Mouse (Mus musculus) kidney, embryonic 16.5 days (tissue): ENCODE data around the gene Cgref1. TPM values are rescaled to one million over a fixed set of nuclear protein-coding genes. Genes with fewer than 3 reads are reported as not detected.

Experiments
- ATAC-seq: fragments of 200-750 bp; cut with Nextera tagmentation; 2 replicates; pipeline ENCODE4 v1.8.0; 2017; ENCODE audit warnings: moderate TSS enrichment; ENCODE audit not compliant: low FRiP score, low TSS enrichment
- H3K27ac ChIP-seq: fragments of 300-500 bp; sonication (generic); 2 replicates; pipeline ENCODE4 v1.5.1; 2014; ENCODE audit warnings: low read length
- H3K27me3 ChIP-seq: fragments of 300-500 bp; sonication (generic); 2 replicates; pipeline ENCODE4 v1.6.1; 2014; ENCODE audit warnings: low read length, control low read depth, mixed read lengths; ENCODE audit not compliant: insufficient read depth
- H3K36me3 ChIP-seq: fragments of 300-500 bp; sonication (generic); 2 replicates; pipeline ENCODE4 v1.6.1; 2014; ENCODE audit warnings: low read length, control low read depth, mixed read lengths; ENCODE audit not compliant: insufficient read depth
- H3K4me1 ChIP-seq: fragments of 300-500 bp; sonication (generic); 2 replicates; pipeline ENCODE4 v1.6.1; 2014; ENCODE audit warnings: low read length, control low read depth, mixed read lengths; ENCODE audit not compliant: insufficient read depth
- H3K4me2 ChIP-seq: fragments of 300-500 bp; sonication (generic); replicated peaks from 2 replicates; pipeline ENCODE4 v1.6.1; 2014; ENCODE audit warnings: low read depth, low read length
- H3K4me3 ChIP-seq: fragments of 300-500 bp; sonication (generic); 2 replicates; pipeline ENCODE4 v1.5.1; 2014; ENCODE audit warnings: mild to moderate bottlenecking, low read length
- H3K9ac ChIP-seq: fragments of 300-500 bp; sonication (generic); replicated peaks from 2 replicates; pipeline ENCODE4 v1.6.1; 2014; ENCODE audit warnings: low read length
- H3K9me3 ChIP-seq: fragments of 300-500 bp; sonication (generic); 2 replicates; pipeline ENCODE4 v1.6.1; 2016; ENCODE audit warnings: low read length, control low read depth
- WGBS: fragments of 180-500 bp; shearing (Covaris S2); extraction: QIAGEN DNeasy Blood & Tissue Kit; methylation state at CpG from one replicate; pipeline ENCODE4 v1.1.7; 2014; 5-methylcytosine and 5-hydroxymethylcytosine counted together
- polyA plus RNA-seq: library from polyadenylated mRNA; unstranded; fragments of >200 nt; fragmentation: Nextera tagmentation; extraction: Ambion mirVana; gene quantifications from 2 replicates; pipeline ENCODE4 v1.2.1, GENCODE M21; 2015

Cgref1 gene
- polyA plus RNA-seq, 1 experiment from 2014 or later, result 20.3 TPM

DNA sequence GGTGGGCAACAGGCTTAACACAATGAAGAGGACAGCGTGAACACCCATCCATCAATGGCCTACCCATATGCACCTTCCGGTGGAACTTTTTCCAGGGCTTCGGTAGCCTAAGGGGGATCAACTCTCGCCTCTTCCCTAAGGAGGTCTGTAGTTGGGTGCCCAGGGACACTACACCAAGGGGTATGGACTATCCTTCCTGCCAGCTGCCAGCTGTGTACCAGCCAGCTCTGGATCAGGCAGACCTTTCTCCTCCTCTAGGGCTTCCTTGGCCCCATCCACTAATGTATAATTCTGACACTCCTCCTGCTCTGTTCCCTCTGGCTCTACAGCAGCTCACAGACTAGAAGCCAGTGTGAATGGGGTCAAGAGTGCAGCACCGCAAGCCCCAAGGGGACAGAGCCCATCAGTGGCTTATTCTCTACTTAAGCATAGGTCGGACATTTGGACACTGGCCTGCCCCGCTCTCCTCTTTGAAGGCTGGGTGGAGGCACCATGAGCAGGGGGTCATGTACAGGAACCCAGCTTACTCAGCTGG is 31.2 kb downstream of the Cgref1 start:
- WGBS, result 39% methylated on average over 7 of the region's 7 CpGs
- peak overlapping the region; percentile 90 for H3K27ac ChIP-seq
- H3K9ac ChIP-seq, result peak overlapping the region; percentile 64
- H3K27me3 ChIP-seq, result no peaks in the 10 kb centered on the region
- H3K4me1 ChIP-seq, result peaks cover 58% of the 10 kb centered on the region
- peak overlapping the region; percentile 52 for H3K4me3 ChIP-seq
- peak overlapping the region; percentile 72 for H3K4me2 ChIP-seq
- no peaks in the 10 kb centered on the region for H3K9me3 ChIP-seq
- peaks cover 23% of the 10 kb centered on the region for H3K36me3 ChIP-seq
- ATAC-seq, result no peak

DNA sequence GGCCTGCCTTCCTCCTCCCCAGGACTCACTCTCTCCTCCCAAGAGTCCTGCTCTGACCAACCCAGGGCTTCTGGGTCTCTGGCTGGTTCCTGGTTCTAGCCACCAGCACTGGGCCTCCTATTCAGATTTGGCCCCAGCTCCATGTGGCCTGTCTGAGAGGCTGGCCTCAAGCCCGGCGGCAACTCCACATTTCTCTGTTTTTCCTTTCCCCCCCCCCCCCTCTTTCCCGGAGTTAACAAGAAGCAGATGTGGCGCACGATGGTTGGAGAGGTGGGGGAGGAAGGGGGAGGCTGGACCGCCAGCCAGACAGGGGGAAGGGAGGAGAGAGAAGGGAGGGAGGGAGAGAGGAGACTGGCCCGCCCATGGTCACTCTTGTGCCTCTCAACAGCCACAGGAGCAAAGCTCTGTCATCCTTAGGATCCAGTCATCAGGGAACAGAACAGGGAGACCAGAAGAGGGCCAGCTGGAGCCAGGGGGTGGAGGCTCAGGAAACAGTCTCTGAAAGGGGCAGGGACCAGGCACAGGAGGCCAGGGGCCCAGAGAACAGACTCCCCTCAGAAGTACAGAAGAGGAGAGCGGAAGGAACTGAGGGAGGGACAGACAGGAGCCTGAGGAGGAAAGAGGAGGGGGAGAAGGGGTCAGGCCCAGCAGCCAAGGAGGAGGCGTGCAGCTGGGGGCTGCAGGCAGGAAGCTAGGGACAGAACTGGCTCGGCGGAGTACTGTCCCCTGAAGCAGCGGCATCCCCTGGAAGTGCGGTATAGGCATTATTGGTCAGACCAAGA is 32.1 kb downstream of the Cgref1 start, which contains the start of gene Emilin1:
Gene Emilin1 (plus strand): TSS at position 343 of the 782 bp plus-strand sequence.
- ATAC-seq, result peak; percentile 79
- Histone ChIP-seq H3K9me3 (no peaks in the 10 kb centered on the region), H3K4me2 (peak within 1 kb of the TSS; percentile 72), H3K9ac (peak within 1 kb of the TSS; percentile 64), H3K4me1 (peaks cover 66% of the 10 kb centered on the region), H3K36me3 (peaks cover 14% of the 10 kb centered on the region), H3K27me3 (no peaks in the 10 kb centered on the region), H3K27ac (peak within 1 kb of the TSS; percentile 90), H3K4me3 (peak within 1 kb of the TSS; percentile 52)
- WGBS, result 14% methylated on average over 13 of the region's 13 CpGs

DNA sequence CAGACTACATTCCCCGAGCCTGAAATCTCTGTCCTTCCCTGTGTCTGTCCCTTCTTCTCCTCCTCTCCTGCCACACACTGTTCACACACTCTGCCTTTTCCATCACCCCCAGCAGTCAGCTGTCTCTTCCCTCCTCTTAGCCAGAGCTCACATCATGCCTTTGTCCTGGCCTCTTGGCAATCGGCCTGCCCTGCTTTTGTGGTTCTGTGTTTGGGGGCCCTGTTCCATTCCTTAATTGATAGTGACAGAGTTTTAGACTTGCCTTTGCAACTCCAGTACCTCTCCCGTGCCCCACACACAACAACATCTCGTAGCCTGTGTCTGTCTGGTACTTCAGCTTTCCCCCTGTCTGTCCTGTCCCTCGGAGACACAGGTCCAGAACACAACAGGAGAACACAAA is 33.2 kb downstream of the Cgref1 start:
- ATAC-seq, result no peak
- WGBS, result 64% methylated on average over 5 of the region's 5 CpGs
- Histone ChIP-seq H3K4me3 (no peak overlapping the region), H3K4me2 (no peak overlapping the region), H3K9me3 (no peaks in the 10 kb centered on the region), H3K27me3 (no peaks in the 10 kb centered on the region), H3K36me3 (peaks cover 3% of the 10 kb centered on the region; the same call in 1 of the 2 replicates), H3K27ac (peak overlapping the region; percentile 90), H3K9ac (peak overlapping the region; percentile 29; the same call in 1 of the 2 replicates), H3K4me1 (peaks cover 67% of the 10 kb centered on the region)

DNA sequence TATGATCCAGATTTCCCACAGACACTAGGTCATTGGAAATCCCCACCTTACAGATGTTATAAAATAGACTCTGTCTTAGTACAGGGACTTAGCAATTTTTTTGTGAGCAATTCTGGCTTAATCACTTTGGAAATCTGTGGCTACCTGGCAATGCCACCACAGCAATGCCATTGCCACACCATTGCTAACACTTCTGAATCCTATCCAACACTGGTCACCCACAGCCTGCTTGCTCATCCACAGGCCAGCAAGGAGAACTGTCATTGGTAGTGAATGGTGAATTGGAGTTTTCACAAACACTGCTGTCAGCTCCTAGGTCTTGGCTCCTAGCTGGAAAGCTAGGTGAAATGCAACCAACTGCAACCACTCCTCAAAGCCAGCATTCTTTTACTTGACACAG is 34.9 kb downstream of the Cgref1 start:
- Histone ChIP-seq H3K27me3 (no peaks in the 10 kb centered on the region), H3K36me3 (peaks cover 5% of the 10 kb centered on the region; the same call in 1 of the 2 replicates), H3K27ac (peak overlapping the region; percentile 74; the same call in 1 of the 2 replicates), H3K4me2 (no peak overlapping the region), H3K9me3 (no peaks in the 10 kb centered on the region), H3K9ac (no peak overlapping the region), H3K4me1 (peaks cover 73% of the 10 kb centered on the region), H3K4me3 (no peak overlapping the region)
- ATAC-seq, result no peak

DNA sequence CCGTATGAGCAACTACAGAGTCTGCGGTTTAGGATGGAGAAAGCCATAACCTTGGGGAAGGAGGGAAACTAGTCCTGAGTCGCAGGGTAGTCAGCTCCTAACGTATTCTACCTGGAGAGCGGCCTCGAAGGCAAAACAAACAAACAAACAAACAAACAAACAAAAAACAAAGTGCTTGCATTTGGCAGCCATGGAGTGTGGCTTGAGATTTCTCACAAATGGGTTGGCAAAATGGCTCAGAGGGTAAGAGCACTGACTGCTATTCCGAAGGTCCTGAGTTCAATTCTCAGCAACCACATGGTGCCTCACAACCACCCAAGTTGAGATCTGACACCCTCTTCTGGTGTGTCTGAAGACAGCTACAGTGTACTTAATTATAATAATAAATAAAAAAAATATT is 35.5 kb downstream of the Cgref1 start:
- peaks cover 72% of the 10 kb centered on the region for H3K4me1 ChIP-seq
- no peaks in the 10 kb centered on the region for H3K9me3 ChIP-seq
- H3K4me3 ChIP-seq, result no peak overlapping the region
- H3K27me3 ChIP-seq, result no peaks in the 10 kb centered on the region
- WGBS, result 82% methylated on average over 7 of the region's 7 CpGs
- ATAC-seq, result no peak
- peak overlapping the region; percentile 98 for H3K27ac ChIP-seq
- H3K9ac ChIP-seq, result no peak overlapping the region
- H3K4me2 ChIP-seq, result no peak overlapping the region
- H3K36me3 ChIP-seq, result peaks cover 11% of the 10 kb centered on the region

DNA sequence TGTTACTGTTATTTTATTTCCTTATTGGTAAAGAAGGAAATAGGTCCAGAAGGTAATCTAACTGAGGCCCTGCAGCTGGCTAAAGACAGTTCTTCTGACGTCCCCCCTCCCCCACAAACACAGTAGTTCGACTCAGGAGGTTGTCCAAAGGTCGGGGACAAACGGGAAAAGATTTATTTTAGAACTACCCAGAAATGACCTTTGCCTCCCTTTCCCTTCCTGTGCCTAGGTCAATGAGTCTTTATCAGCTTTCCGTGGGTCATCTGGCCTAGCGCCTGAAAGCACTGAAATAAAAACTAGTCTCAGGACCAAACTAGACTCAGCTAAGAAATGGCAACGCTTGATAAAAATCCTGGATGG is 36.1 kb downstream of the Cgref1 start:
- ATAC-seq, result no peak
- H3K9ac ChIP-seq, result peak overlapping the region; percentile 84
- WGBS, result 13% methylated on average over 7 of the region's 7 CpGs

DNA sequence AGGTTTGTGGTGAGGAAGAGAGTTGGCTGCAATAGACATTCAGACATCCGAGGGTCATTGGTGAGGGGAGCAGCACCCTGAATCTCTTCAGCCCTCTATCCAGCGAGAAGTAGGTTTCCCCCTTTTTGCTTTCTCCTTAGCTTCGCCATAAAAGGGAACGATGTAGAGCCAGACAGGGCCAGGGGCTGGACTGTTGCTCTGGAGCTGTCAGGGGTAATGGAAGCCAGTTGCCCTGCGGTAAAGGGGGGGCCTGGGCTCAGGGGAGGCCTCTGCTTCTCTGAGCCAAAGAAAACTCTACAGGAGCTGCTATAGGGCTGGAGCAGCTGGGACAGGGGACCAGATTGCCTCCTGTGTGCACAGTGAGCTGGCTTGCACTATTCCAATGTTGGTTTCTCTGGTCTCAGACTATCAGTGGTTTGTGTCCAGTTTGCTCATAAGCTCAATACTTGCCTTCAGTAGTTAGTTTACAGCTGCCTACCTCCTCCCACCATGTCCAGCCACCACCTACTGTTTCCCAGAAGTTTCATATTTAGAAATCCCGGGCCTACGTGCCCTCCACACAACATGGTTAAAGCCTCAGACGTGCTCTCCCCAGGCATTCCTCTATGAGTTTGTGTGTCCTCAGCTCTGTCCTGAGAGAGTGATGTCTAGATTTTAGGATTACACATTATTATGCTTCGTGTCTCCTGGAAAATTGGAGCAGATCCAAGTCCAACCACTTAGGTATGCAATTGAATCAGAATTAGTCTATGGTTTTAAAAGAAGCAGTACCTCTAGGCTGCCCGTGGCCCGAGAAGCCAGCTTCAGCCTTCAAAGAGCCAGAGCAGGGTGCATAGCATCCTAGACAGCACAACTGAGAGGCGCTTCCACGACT is 36.7 kb downstream of the Cgref1 start:
- Histone ChIP-seq H3K4me2 (peak overlapping the region; percentile 97), H3K9ac (peak overlapping the region; percentile 84), H3K27me3 (no peaks in the 10 kb centered on the region), H3K4me1 (peaks cover 72% of the 10 kb centered on the region), H3K27ac (peak overlapping the region; percentile 98), H3K9me3 (no peaks in the 10 kb centered on the region), H3K4me3 (peak overlapping the region; percentile 84), H3K36me3 (peaks cover 20% of the 10 kb centered on the region)
- ATAC-seq, result peak; percentile 66
- WGBS, result 25% methylated on average over 13 of the region's 13 CpGs

More for the DNA sequence above, 36.1 kb downstream of the Cgref1 start:
- H3K27me3 ChIP-seq, result no peaks in the 10 kb centered on the region
- H3K4me2 ChIP-seq, result peak overlapping the region; percentile 97
- no peaks in the 10 kb centered on the region for H3K9me3 ChIP-seq
- peaks cover 15% of the 10 kb centered on the region for H3K36me3 ChIP-seq
- H3K4me3 ChIP-seq, result no peak overlapping the region
- peaks cover 72% of the 10 kb centered on the region for H3K4me1 ChIP-seq
- peak overlapping the region; percentile 98 for H3K27ac ChIP-seq

DNA sequence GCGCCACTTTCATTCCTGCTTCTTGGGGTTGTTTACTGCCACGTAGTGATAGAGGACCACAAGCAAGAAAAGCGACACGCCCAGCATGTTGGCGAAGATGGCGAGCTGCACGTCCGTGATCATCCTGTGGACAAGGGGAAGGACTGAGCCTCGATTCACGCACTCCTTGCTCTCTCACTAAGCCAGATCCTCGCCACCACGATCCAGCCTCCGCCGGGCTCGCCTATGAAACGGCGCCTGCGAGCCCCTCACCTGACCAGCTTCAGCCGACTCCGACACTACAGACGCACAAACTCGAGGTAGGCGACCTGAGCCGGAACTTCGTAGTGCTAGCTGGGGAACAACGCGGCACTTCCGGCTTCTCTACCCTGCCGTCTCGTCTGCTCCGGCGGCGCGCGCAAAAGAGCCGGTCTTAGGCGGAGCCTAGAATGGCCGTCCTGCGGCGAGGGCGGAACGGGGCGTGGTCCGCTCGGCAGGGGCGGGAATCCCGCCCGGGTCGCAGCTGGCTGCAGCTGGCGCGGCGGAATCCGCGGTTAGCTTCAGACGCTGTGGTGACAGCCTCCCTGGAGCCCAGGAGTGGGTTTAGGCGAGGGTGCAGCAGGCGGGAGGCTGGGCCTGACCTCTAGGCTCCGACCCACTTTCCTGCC is 37.9 kb downstream of the Cgref1 start, which contains the start of gene Ost4:
Gene Ost4 (minus strand): TSS at position 376 of the 647 bp plus-strand sequence.
- ATAC-seq, result peak; percentile 90
- peaks cover 26% of the 10 kb centered on the region for H3K36me3 ChIP-seq
- H3K27me3 ChIP-seq, result no peaks in the 10 kb centered on the region
- under 1% methylated on average over 58 of the region's 58 CpGs for WGBS
- peaks cover 61% of the 10 kb centered on the region for H3K4me1 ChIP-seq
- H3K9ac ChIP-seq, result peak within 1 kb of the TSS; percentile 85
- H3K9me3 ChIP-seq, result no peaks in the 10 kb centered on the region
- H3K4me2 ChIP-seq, result peak within 1 kb of the TSS; percentile 97
- H3K4me3 ChIP-seq, result peak within 1 kb of the TSS; percentile 84
- peak within 1 kb of the TSS; percentile 98 for H3K27ac ChIP-seq

DNA sequence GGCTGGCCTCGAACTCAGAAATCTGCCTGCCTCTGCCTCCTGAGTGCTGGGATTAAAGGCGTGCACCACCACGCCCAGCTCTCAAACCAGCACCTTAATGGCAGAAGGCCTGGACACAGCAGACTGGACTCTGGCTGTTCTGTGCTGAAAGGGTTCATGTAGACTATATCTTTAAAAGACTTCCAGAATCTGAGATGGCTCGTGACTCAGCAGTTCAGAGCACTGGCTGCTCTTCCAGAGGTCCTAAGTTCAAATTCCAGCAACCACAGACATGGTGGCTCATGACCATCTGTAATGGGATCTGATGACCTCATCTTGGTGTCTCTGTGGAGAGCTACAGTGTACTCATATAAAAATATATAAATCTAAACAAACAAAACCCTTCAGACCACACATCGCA is 43.5 kb downstream of the Cgref1 start:
- 84% methylated on average over 5 of the region's 5 CpGs for WGBS
- ATAC-seq, result no peak

More for the DNA sequence above, 43.5 kb downstream of the Cgref1 start:
- no peak overlapping the region for H3K4me2 ChIP-seq
- peaks cover 48% of the 10 kb centered on the region for H3K36me3 ChIP-seq
- H3K27me3 ChIP-seq, result no peaks in the 10 kb centered on the region
- no peak overlapping the region for H3K27ac ChIP-seq
- peaks cover 20% of the 10 kb centered on the region for H3K4me1 ChIP-seq
- no peaks in the 10 kb centered on the region for H3K9me3 ChIP-seq
- H3K9ac ChIP-seq, result no peak overlapping the region
- no peak overlapping the region for H3K4me3 ChIP-seq
